Mouse (Mus musculus) stomach, postnatal 0 days (tissue): ENCODE measurements around the gene Urb2.

Source experiments
- CTCF ChIP-seq: IDR thresholded peaks from 2 replicates; pipeline ENCODE4 v1.5.1; 2016; ENCODE audit warnings: antibody characterized with exemption, low read depth, mild to moderate bottlenecking, moderate library complexity
- EP300 ChIP-seq: optimal IDR thresholded peaks from 2 replicates; pipeline ENCODE3; 2016; ENCODE audit warnings: antibody characterized with exemption

DNA sequence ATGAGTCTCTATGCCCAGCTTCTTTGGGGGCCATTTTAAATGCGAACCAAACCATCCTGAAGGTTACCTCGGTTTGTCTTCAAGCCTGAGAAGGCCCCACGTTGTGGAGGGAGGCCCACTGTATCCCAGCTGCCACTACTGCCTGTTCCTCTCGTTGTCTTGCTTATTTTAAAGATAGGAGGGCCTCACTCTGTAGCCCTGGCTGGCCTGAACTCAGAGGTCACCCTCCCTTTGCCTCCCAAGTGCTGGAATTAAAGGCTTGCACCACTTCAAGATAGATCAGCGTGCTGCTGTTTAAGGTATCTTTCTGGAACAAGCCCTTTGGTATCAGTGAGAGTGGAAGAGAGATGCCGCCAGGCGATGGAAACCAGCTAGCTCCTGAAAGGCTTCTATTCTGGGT is 32.2 kb upstream of the Urb2 start:
- TF ChIP-seq CTCF = no peak
- no peak for TF ChIP-seq EP300
